Mouse (Mus musculus) CH12.LX (cell line): Measurements from ENCODE around the gene Acsm1.

Experiments used
- CTCF ChIP-seq, 2 experiments: IDR thresholded peaks in 1 of 2; conservative IDR thresholded peaks in 1 of 2; 2 replicates each; pipeline ENCODE4 v1.5.1; 2011 to 2012; ENCODE audit warnings: low read depth in 2 of 2, low read length in 2 of 2, improper control_type of control experiment in 1 of 2, inconsistent platforms in 1 of 2, mild to moderate bottlenecking in 1 of 2, moderate library complexity in 1 of 2
- EP300 ChIP-seq: IDR thresholded peaks from 2 replicates; pipeline ENCODE4 v1.6.1; 2011; ENCODE audit warnings: low read length, improper control_type of control experiment
- IRF4 ChIP-seq: IDR thresholded peaks from 2 replicates; pipeline ENCODE4 v1.6.1; 2014; ENCODE audit warnings: low read depth, mild to moderate bottlenecking, inconsistent platforms, low read length, improper control_type of control experiment
- KAT2A ChIP-seq: IDR thresholded peaks from 2 replicates; pipeline ENCODE4 v1.6.1; 2012; ENCODE audit warnings: low read length, improper control_type of control experiment, inconsistent platforms; ENCODE audit not compliant: insufficient replicate concordance
- MAZ ChIP-seq: IDR thresholded peaks from 2 replicates; pipeline ENCODE4 v1.6.1; 2012; ENCODE audit warnings: low read depth, mild to moderate bottlenecking, inconsistent platforms, low read length, improper control_type of control experiment, moderate library complexity
- MEF2A ChIP-seq: IDR thresholded peaks from 2 replicates; pipeline ENCODE4 v1.6.1; 2014; ENCODE audit warnings: low read depth, mild to moderate bottlenecking, inconsistent platforms, low read length, improper control_type of control experiment, borderline replicate concordance
- MXI1 ChIP-seq: IDR thresholded peaks from 2 replicates; pipeline ENCODE4 v1.6.1; 2011; ENCODE audit warnings: mild to moderate bottlenecking, low read depth, low read length, improper control_type of control experiment
- NELFE ChIP-seq: IDR thresholded peaks from 2 replicates; pipeline ENCODE4 v1.6.1; 2011; ENCODE audit warnings: low read depth, low read length, improper control_type of control experiment
- POLR2A ChIP-seq: IDR thresholded peaks from 2 replicates; pipeline ENCODE4 v1.6.1; 2011; ENCODE audit warnings: low read depth, mild to moderate bottlenecking, improper control_type of control experiment, low read length
- USF1 ChIP-seq: IDR thresholded peaks from 2 replicates; pipeline ENCODE4 v1.6.1; 2014; ENCODE audit warnings: low read depth, mild to moderate bottlenecking, inconsistent platforms, low read length, improper control_type of control experiment
- USF2 ChIP-seq: conservative IDR thresholded peaks from 2 replicates; pipeline ENCODE4 v1.6.1; 2011; ENCODE audit warnings: low read depth, low read length, improper control_type of control experiment
- ZC3H11A ChIP-seq: IDR thresholded peaks from 2 replicates; pipeline ENCODE4 v1.6.1; 2012; ENCODE audit warnings: low read depth, mild to moderate bottlenecking, inconsistent platforms, low read length, improper control_type of control experiment
- ZKSCAN1 ChIP-seq: IDR thresholded peaks from 2 replicates; pipeline ENCODE4 v1.6.1; 2012; ENCODE audit warnings: low read depth, inconsistent platforms, low read length, improper control_type of control experiment, borderline replicate concordance
- ZMIZ1 ChIP-seq: IDR thresholded peaks from 2 replicates; pipeline ENCODE4 v1.6.1; 2012; ENCODE audit warnings: low read depth, mild to moderate bottlenecking, inconsistent platforms, low read length, improper control_type of control experiment

DNA sequence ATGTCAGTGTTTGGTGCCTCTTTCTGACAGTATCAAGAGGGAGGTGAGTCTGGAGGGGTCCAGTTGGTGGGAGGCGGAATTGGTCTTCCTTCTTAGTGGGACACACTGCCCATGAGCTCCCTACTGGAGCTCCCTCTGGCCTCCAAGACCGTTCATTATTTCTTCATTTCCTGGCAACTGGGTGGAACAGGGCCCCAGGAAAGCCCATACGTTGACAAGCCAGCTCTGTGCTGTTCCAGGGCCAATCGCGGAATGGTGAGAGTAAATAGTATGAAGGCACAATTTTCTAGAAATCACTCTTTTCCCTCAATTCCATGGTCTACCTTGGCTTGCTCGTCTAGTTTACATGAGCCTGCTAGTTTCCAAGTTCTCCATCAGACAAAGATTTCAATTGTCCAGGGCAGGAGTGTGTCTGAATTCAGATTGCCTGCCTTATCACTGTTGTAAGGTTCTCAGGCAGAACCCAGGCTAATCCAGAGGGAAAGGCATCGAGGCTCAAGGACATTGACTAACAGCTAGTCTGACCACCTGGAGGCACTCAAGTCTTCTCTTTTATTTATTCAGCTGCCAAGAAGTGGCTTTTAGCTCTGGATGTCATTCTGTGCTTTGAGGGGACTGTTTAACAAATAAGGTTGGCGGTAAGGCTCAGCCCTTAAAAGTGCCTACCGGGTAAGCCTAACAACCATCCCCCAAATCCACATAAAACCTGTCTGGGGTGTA, 1.1 kb downstream of the Acsm1 start:
- TF ChIP-seq MAZ = no peak
- no peak for TF ChIP-seq USF2
- TF ChIP-seq CTCF (conservative IDR thresholded peaks at IDR 0.05 in 1 of 2, IDR thresholded peaks at IDR 0.05 in 1 of 2; ENCODE audit: low read depth in 2 of 2, low read length in 2 of 2) = no peak
- TF ChIP-seq ZC3H11A = no peak
- no peak for TF ChIP-seq EP300
- TF ChIP-seq NELFE = no peak
- no peak for TF ChIP-seq ZMIZ1
- TF ChIP-seq POLR2A = no peak
- no peak for TF ChIP-seq MXI1
- no peak for TF ChIP-seq MEF2A
- no peak for TF ChIP-seq IRF4
- TF ChIP-seq USF1 = no peak
- TF ChIP-seq KAT2A = no peak
- TF ChIP-seq ZKSCAN1 = no peak
